Mouse (Mus musculus): ENCODE measurements around the gene Kcnip2. TPM values are rescaled to one million over a fixed set of nuclear protein-coding genes. Genes with fewer than 3 reads are reported as not detected.
A peak's percentile ranks its signal among the peaks of the same experiment; 100 is the strongest.

Gene Kcnip2
- total and polyA plus RNA-seq, 3 experiments, result not detected

GRCm38 (mm10) chr19:45847733-45848093 lies 31.9 kb upstream of the Kcnip2 start:
- no peak overlapping the region for H3K4me3 ChIP-seq (replicated peaks in 1 of 3; ENCODE audit: low read depth in 2 of 3, low read length in 2 of 3, poor library complexity in 1 of 3)
- in situ Hi-C loops (cut with MboI; ENCODE audit: low pct_ligation_motif_present, low pct_unique_long_range_greater_than_20kb, low sequenced_read_pairs), result no loop called here
- no peaks in the 10 kb centered on the region for H3K27me3 ChIP-seq (replicated peaks)
- no peak overlapping the region for H3K4me2 ChIP-seq (ENCODE audit: insufficient read depth, low read depth, poor library complexity, severe bottlenecking)
- H3K9ac ChIP-seq (ENCODE audit: insufficient read depth, low read depth), result no peak overlapping the region
- no peaks in the 10 kb centered on the region for H3K79me2 ChIP-seq (replicated peaks; ENCODE audit: control insufficient read depth, extremely low read depth, insufficient read depth, poor library complexity, severe bottlenecking)
- peaks cover 3 to 34% of the 10 kb centered on the region in 2 experiments; a peak in 2 of 4 replicates for H3K4me1 ChIP-seq (ENCODE audit: control insufficient read depth in 1 of 2, insufficient read depth in 2 of 2)
- H3K27ac ChIP-seq (ENCODE audit: insufficient read depth, low read depth), result no peak overlapping the region
- TF ChIP-seq ZNF384 (IDR thresholded peaks at IDR 0.05; ENCODE audit: low read depth, low read length) (no peak), ZKSCAN1 (IDR thresholded peaks at IDR 0.05; ENCODE audit: borderline replicate concordance, low read depth, low read length) (no peak), TBP (conservative IDR thresholded peaks at IDR 0.05; ENCODE audit: low read depth, low read length) (no peak), MXI1 (IDR thresholded peaks at IDR 0.05; ENCODE audit: low read depth, low read length) (no peak), IRF4 (IDR thresholded peaks at IDR 0.05; ENCODE audit: low read depth, low read length) (no peak), ZMIZ1 (IDR thresholded peaks at IDR 0.05; ENCODE audit: low read depth, low read length) (no peak), MEF2A (IDR thresholded peaks at IDR 0.05; ENCODE audit: borderline replicate concordance, low read depth, low read length) (no peak)
- dilution Hi-C loops (cut with MboI; ENCODE audit: extremely low pct_ligation_motif_present, extremely low pct_unique_long_range_greater_than_20kb, low sequenced_read_pairs), result no loop called here
- no peak for DNase-seq (ENCODE audit: extremely low read depth)
- no peaks in the 10 kb centered on the region for H3K9me3 ChIP-seq (replicated peaks; ENCODE audit: low read length)
- H3K36me3 ChIP-seq (replicated peaks in 1 of 2; ENCODE audit: control insufficient read depth in 1 of 2, insufficient read depth in 1 of 2, low read length in 1 of 2), result no peaks in the 10 kb centered on the region

GRCm38 (mm10) chr19:45847016-45847732 lies 31.3 kb upstream of the Kcnip2 start:
- dilution Hi-C loops (cut with MboI; ENCODE audit: extremely low pct_ligation_motif_present, extremely low pct_unique_long_range_greater_than_20kb, low sequenced_read_pairs) (no loop called here), in situ Hi-C loops (cut with MboI; ENCODE audit: low pct_ligation_motif_present, low pct_unique_long_range_greater_than_20kb, low sequenced_read_pairs) (no loop called here)
- Histone ChIP-seq H3K9me3 (replicated peaks; ENCODE audit: low read length) (no peaks in the 10 kb centered on the region), H3K4me1 (ENCODE audit: control insufficient read depth in 1 of 2, insufficient read depth in 2 of 2) (peaks cover 3 to 39% of the 10 kb centered on the region in 2 experiments; a peak in 2 of 4 replicates), H3K4me3 (replicated peaks in 1 of 3; ENCODE audit: low read depth in 2 of 3, low read length in 2 of 3, poor library complexity in 1 of 3) (no peak overlapping the region), H3K27ac (ENCODE audit: insufficient read depth, low read depth) (no peak overlapping the region), H3K4me2 (ENCODE audit: insufficient read depth, low read depth, poor library complexity, severe bottlenecking) (no peak overlapping the region), H3K79me2 (replicated peaks; ENCODE audit: control insufficient read depth, extremely low read depth, insufficient read depth, poor library complexity, severe bottlenecking) (no peaks in the 10 kb centered on the region), H3K9ac (ENCODE audit: insufficient read depth, low read depth) (no peak overlapping the region), H3K27me3 (replicated peaks) (no peaks in the 10 kb centered on the region), H3K36me3 (replicated peaks in 1 of 2; ENCODE audit: control insufficient read depth in 1 of 2, insufficient read depth in 1 of 2, low read length in 1 of 2) (no peaks in the 10 kb centered on the region)
- TF ChIP-seq CTCF (conservative IDR thresholded peaks at IDR 0.05 in 1 of 2, IDR thresholded peaks at IDR 0.05 in 1 of 2; ENCODE audit: low read depth in 2 of 2, low read length in 2 of 2), result peak; percentile 45 to 73
- TF ChIP-seq SMC3 (IDR thresholded peaks at IDR 0.05; ENCODE audit: low read depth, low read length), result peak; percentile 49
- no peak for TF ChIP-seq UBTF (IDR thresholded peaks at IDR 0.05; ENCODE audit: low read depth, low read length)
- TF ChIP-seq RAD21 (IDR thresholded peaks at IDR 0.05; ENCODE audit: low read depth, low read length), result peak; percentile 60
- DNase-seq (ENCODE audit: extremely low read depth), result peak; percentile 44

GRCm38 (mm10) chr19:45844209-45844608 lies 28.3 kb upstream of the Kcnip2 start:
- Histone ChIP-seq H3K4me3 (replicated peaks in 1 of 3; ENCODE audit: low read depth in 2 of 3, low read length in 2 of 3, poor library complexity in 1 of 3) (peak overlapping the region in 1 of 3 experiments; percentile 48), H3K27ac (ENCODE audit: insufficient read depth, low read depth) (no peak overlapping the region), H3K9ac (ENCODE audit: insufficient read depth, low read depth) (0 out of 2 replicates have a peak overlapping the region, but pooled peaks have one; percentile 27), H3K4me2 (ENCODE audit: insufficient read depth, low read depth, poor library complexity, severe bottlenecking) (peak overlapping the region; percentile 76), H3K4me1 (ENCODE audit: control insufficient read depth in 1 of 2, insufficient read depth in 2 of 2) (peaks cover 3 to 40% of the 10 kb centered on the region in 2 experiments; a peak in 2 of 4 replicates), H3K79me2 (replicated peaks; ENCODE audit: control insufficient read depth, extremely low read depth, insufficient read depth, poor library complexity, severe bottlenecking) (no peaks in the 10 kb centered on the region), H3K9me3 (replicated peaks; ENCODE audit: low read length) (no peaks in the 10 kb centered on the region), H3K36me3 (replicated peaks in 1 of 2; ENCODE audit: control insufficient read depth in 1 of 2, insufficient read depth in 1 of 2, low read length in 1 of 2) (no peaks in the 10 kb centered on the region), H3K27me3 (replicated peaks) (no peaks in the 10 kb centered on the region)
- in situ Hi-C loops (cut with MboI; ENCODE audit: low pct_ligation_motif_present, low pct_unique_long_range_greater_than_20kb, low sequenced_read_pairs) (no loop called here), dilution Hi-C loops (cut with MboI; ENCODE audit: extremely low pct_ligation_motif_present, extremely low pct_unique_long_range_greater_than_20kb, low sequenced_read_pairs) (no loop called here)
- no peak for DNase-seq (ENCODE audit: extremely low read depth)
- 0 out of 2 replicates have a peak, but pooled peaks have one; percentile 22 for TF ChIP-seq SIN3A (IDR thresholded peaks at IDR 0.05; ENCODE audit: low read length)
- TF ChIP-seq TCF12 (IDR thresholded peaks at IDR 0.05; ENCODE audit: low read depth, low read length), result no peak
